Comparison of ENCODE assay signal across 25 mouse cellular contexts in the genomic region with DNA sequence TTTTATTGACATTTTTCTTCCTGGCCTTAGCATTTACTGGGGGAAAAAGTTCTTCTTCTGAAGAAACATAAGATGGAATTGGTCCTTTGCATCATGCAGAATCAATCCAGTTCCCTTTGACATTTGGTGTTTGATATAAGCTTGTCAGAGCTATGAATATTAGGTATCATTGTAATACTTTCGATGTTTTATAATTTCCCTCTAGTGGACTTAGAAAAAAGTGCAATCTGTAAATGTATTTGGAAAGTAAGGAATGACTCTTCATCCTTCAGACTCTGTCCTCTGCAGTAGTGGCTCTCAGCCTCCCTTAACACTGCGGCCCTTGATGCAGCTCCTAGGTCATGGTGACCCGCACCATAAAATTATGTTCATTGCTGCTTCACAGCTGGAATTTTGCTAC.
DNase-seq lines count a peak whose midpoint lies in the region; ATAC-seq and TF ChIP-seq lines count a peak whose summit lies in the region.
"Had no signal": no experiment of that assay in that cellular context is flagged by ENCODE, and none has a peak within 500 bp of the region (broad histone marks: within the 10 kb centered on the region; RNA-seq: fewer than 3 reads in every experiment).

No protein-coding gene starts in this region.

- no peak overlapping the region for H3K4me2 ChIP-seq in forebrain, embryonic 14.5 days (ENCODE audit: low read length)
- H3K4me2 ChIP-seq in forebrain, embryonic 12.5 days: no peak overlapping the region
- H3K4me2 ChIP-seq in kidney, postnatal 0 days (ENCODE audit: low read length): no peak overlapping the region
- no peak overlapping the region for H3K4me2 ChIP-seq in midbrain, embryonic 14.5 days (ENCODE audit: low read length)
- no peak overlapping the region for H3K4me2 ChIP-seq in midbrain, embryonic 11.5 days
- H3K4me2 ChIP-seq: embryonic facial prominence, embryonic 12.5 days; forebrain, embryonic 15.5 days; hindbrain, embryonic 13.5 days; kidney, embryonic 15.5 days had no signal

- TF ChIP-seq CTCF in kidney, postnatal 0 days (IDR thresholded peaks at IDR 0.05; ENCODE audit: low read depth): peak; percentile 23; the same call in 1 of the 2 replicates

- no peak overlapping the region for H3K4me3 ChIP-seq in forebrain, embryonic 14.5 days (ENCODE audit: low read depth, low read length)
- H3K4me3 ChIP-seq in forebrain, embryonic 12.5 days (replicated peaks): no peak overlapping the region
- H3K4me3 ChIP-seq in kidney, postnatal 0 days (replicated peaks; ENCODE audit: low read depth, low read length): no peak overlapping the region
- no peak overlapping the region for H3K4me3 ChIP-seq in midbrain, embryonic 14.5 days (replicated peaks; ENCODE audit: low read depth, low read length)
- H3K4me3 ChIP-seq in midbrain, embryonic 11.5 days (ENCODE audit: low read depth, low read length): no peak overlapping the region
- H3K4me3 ChIP-seq: embryonic facial prominence, embryonic 12.5 days; forebrain, embryonic 15.5 days; hindbrain, embryonic 13.5 days; kidney, embryonic 15.5 days had no signal

- no peak overlapping the region for H3K9ac ChIP-seq in forebrain, embryonic 14.5 days (ENCODE audit: low read length)
- H3K9ac ChIP-seq in forebrain, embryonic 12.5 days: no peak overlapping the region
- H3K9ac ChIP-seq in kidney, postnatal 0 days (ENCODE audit: low read depth, low read length): no peak overlapping the region
- H3K9ac ChIP-seq in midbrain, embryonic 14.5 days (replicated peaks; ENCODE audit: low read length): no peak overlapping the region
- H3K9ac ChIP-seq in midbrain, embryonic 11.5 days (ENCODE audit: low read length): no peak overlapping the region
- H3K9ac ChIP-seq: embryonic facial prominence, embryonic 12.5 days; forebrain, embryonic 15.5 days; hindbrain, embryonic 13.5 days; kidney, embryonic 15.5 days had no signal

- no peaks in the 10 kb centered on the region for H3K27me3 ChIP-seq in forebrain, embryonic 14.5 days (replicated peaks; ENCODE audit: control insufficient read depth, insufficient read depth, low read length)
- no peaks in the 10 kb centered on the region for H3K27me3 ChIP-seq in forebrain, embryonic 12.5 days
- no peaks in the 10 kb centered on the region for H3K27me3 ChIP-seq in kidney, postnatal 0 days (ENCODE audit: insufficient read depth, low read length)
- no peaks in the 10 kb centered on the region for H3K27me3 ChIP-seq in midbrain, embryonic 14.5 days (ENCODE audit: control insufficient read depth, insufficient read depth, low read length)
- H3K27me3 ChIP-seq in midbrain, embryonic 11.5 days (ENCODE audit: control insufficient read depth, insufficient read depth, low read length): no peaks in the 10 kb centered on the region
- H3K27me3 ChIP-seq: embryonic facial prominence, embryonic 12.5 days; forebrain, embryonic 15.5 days; hindbrain, embryonic 13.5 days; kidney, embryonic 15.5 days had no signal

- WGBS in forebrain, embryonic 14.5 days: 98% methylated on average over 3 of the region's 3 CpGs
- 96% methylated on average over 3 of the region's 3 CpGs for WGBS in forebrain, embryonic 12.5 days
- 91% methylated on average over 3 of the region's 3 CpGs for WGBS in kidney, postnatal 0 days
- 97% methylated on average over 3 of the region's 3 CpGs for WGBS in midbrain, embryonic 14.5 days
- 96% methylated on average over 3 of the region's 3 CpGs for WGBS in midbrain, embryonic 11.5 days

- peak; percentile 27 for DNase-seq in forebrain, embryonic 14.5 days (ENCODE audit: low spot score)
- DNase-seq in kidney, postnatal 0 days (ENCODE audit: low spot score): peak; percentile 38
- no peak for DNase-seq in kidney, adult 9 months
- DNase-seq in midbrain, embryonic 14.5 days: peak; percentile 25
- no peak for DNase-seq in midbrain, embryonic 11.5 days (ENCODE audit: low spot score, missing footprints)
- DNase-seq in right cerebral cortex, postnatal 10 days (ENCODE audit: low spot score in 2 of 2): no peak
- DNase-seq: adrenal gland, postnatal 10 days; cerebellum, adult 18-20 months; cerebellum, postnatal 14 days; gastrocnemius, postnatal 25 days; kidney, postnatal 4 days; lung, adult 18-20 months; lung, postnatal 4 days; right cerebral cortex, postnatal 25 days; spleen, adult 18-20 months; thymus, postnatal 14 days had no signal

- peaks cover 68% of the 10 kb centered on the region for H3K36me3 ChIP-seq in forebrain, embryonic 14.5 days (ENCODE audit: control insufficient read depth, insufficient read depth, low read length)
- H3K36me3 ChIP-seq in forebrain, embryonic 12.5 days (replicated peaks): peaks cover 80% of the 10 kb centered on the region
- peaks cover 49% of the 10 kb centered on the region for H3K36me3 ChIP-seq in kidney, postnatal 0 days (ENCODE audit: insufficient read depth, low read length)
- peaks cover 68% of the 10 kb centered on the region for H3K36me3 ChIP-seq in midbrain, embryonic 14.5 days (ENCODE audit: control insufficient read depth, insufficient read depth, low read length)
- H3K36me3 ChIP-seq in midbrain, embryonic 11.5 days (ENCODE audit: control insufficient read depth, insufficient read depth, low read length): peaks cover 3% of the 10 kb centered on the region; the same call in 1 of the 2 replicates

- H3K27ac ChIP-seq in forebrain, embryonic 14.5 days (ENCODE audit: low read depth, low read length): no peak overlapping the region
- no peak overlapping the region for H3K27ac ChIP-seq in forebrain, embryonic 12.5 days
- H3K27ac ChIP-seq in kidney, postnatal 0 days: no peak overlapping the region
- no peak overlapping the region for H3K27ac ChIP-seq in midbrain, embryonic 14.5 days (replicated peaks; ENCODE audit: low read depth, low read length)
- H3K27ac ChIP-seq in midbrain, embryonic 11.5 days (ENCODE audit: low read depth, low read length): no peak overlapping the region
- H3K27ac ChIP-seq: embryonic facial prominence, embryonic 12.5 days; forebrain, embryonic 15.5 days; hindbrain, embryonic 13.5 days; kidney, embryonic 15.5 days had no signal

- no peak for ATAC-seq in forebrain, embryonic 14.5 days
- no peak for ATAC-seq in forebrain, embryonic 12.5 days (ENCODE audit: low FRiP score)
- ATAC-seq in kidney, postnatal 0 days (replicated peaks; ENCODE audit: low FRiP score, low read depth): no peak
- no peak for ATAC-seq in midbrain, embryonic 14.5 days (ENCODE audit: low FRiP score, low TSS enrichment)
- no peak for ATAC-seq in midbrain, embryonic 11.5 days (ENCODE audit: low FRiP score)
- ATAC-seq in megakaryocyte progenitor cell, adult 5-6 weeks (replicated peaks; ENCODE audit: poor library complexity): peak; percentile 42; the same call in 1 of the 2 replicates
- ATAC-seq: activated CD4-positive, CD25-positive, alpha-beta regulatory T cell, adult 4 months; CD4-positive, CD25-positive, alpha-beta regulatory T cell, adult 4 months; forebrain, embryonic 15.5 days had no signal

- H3K4me1 ChIP-seq in forebrain, embryonic 14.5 days (ENCODE audit: control insufficient read depth, insufficient read depth, low read length): no peaks in the 10 kb centered on the region
- no peaks in the 10 kb centered on the region for H3K4me1 ChIP-seq in forebrain, embryonic 12.5 days
- no peaks in the 10 kb centered on the region for H3K4me1 ChIP-seq in kidney, postnatal 0 days (replicated peaks; ENCODE audit: insufficient read depth, low read length)
- H3K4me1 ChIP-seq in midbrain, embryonic 14.5 days (ENCODE audit: control insufficient read depth, insufficient read depth, low read length): no peaks in the 10 kb centered on the region
- no peaks in the 10 kb centered on the region for H3K4me1 ChIP-seq in midbrain, embryonic 11.5 days (ENCODE audit: control insufficient read depth, insufficient read depth, low read length)
- H3K4me1 ChIP-seq: embryonic facial prominence, embryonic 12.5 days; forebrain, embryonic 15.5 days; kidney, embryonic 15.5 days had no signal

- H3K9me3 ChIP-seq in forebrain, embryonic 14.5 days (replicated peaks; ENCODE audit: control insufficient read depth, low read length): no peaks in the 10 kb centered on the region
- no peaks in the 10 kb centered on the region for H3K9me3 ChIP-seq in forebrain, embryonic 12.5 days
- no peaks in the 10 kb centered on the region for H3K9me3 ChIP-seq in kidney, postnatal 0 days (replicated peaks; ENCODE audit: low read length)
- no peaks in the 10 kb centered on the region for H3K9me3 ChIP-seq in midbrain, embryonic 14.5 days (ENCODE audit: control insufficient read depth, low read length)
- H3K9me3 ChIP-seq in midbrain, embryonic 11.5 days (ENCODE audit: control insufficient read depth, low read length): no peaks in the 10 kb centered on the region
- H3K9me3 ChIP-seq: embryonic facial prominence, embryonic 12.5 days; forebrain, embryonic 15.5 days; G1E; hindbrain, embryonic 13.5 days; kidney, embryonic 15.5 days had no signal

Comparison
In these comparisons a context has a peak if more than half of its experiments do, and no peak if none do; other contexts are left out.
1. DNase-seq: peak in forebrain, embryonic 14.5 days (single experiment), kidney, postnatal 0 days (single experiment) and midbrain, embryonic 14.5 days (single experiment); none in kidney, adult 9 months (single experiment), midbrain, embryonic 11.5 days (single experiment) and right cerebral cortex, postnatal 10 days (0 of 2).